Mouse (Mus musculus) midbrain, embryonic 14.5 days (tissue): ENCODE data around the gene Pwwp2b. TPM values are rescaled to one million over a fixed set of nuclear protein-coding genes. Genes with fewer than 3 reads are reported as not detected.

Experiments
- ATAC-seq: fragments of 200-750 bp; cut with Nextera tagmentation; 2 replicates; pipeline ENCODE4 v1.8.0; 2017; ENCODE audit warnings: moderate number of reproducible peaks, moderate library complexity; ENCODE audit not compliant: low FRiP score, low TSS enrichment
- DNase-seq: peaks from one replicate; pipeline ENCODE4 v3.0.0-alpha.2; 2015
- H3K27ac ChIP-seq: fragments of 300-500 bp; sonication (generic); replicated peaks from 2 replicates; pipeline ENCODE4 v1.5.1; 2014; ENCODE audit warnings: mild to moderate bottlenecking, low read depth, low read length, moderate library complexity
- H3K27me3 ChIP-seq: fragments of 300-500 bp; sonication (generic); 2 replicates; pipeline ENCODE4 v1.6.1; 2014; ENCODE audit warnings: low read length, control low read depth, mixed read lengths; ENCODE audit not compliant: control insufficient read depth, insufficient read depth
- H3K36me3 ChIP-seq: fragments of 300-500 bp; sonication (generic); 2 replicates; pipeline ENCODE4 v1.6.1; 2014; ENCODE audit warnings: low read length, control low read depth; ENCODE audit not compliant: control insufficient read depth, insufficient read depth
- H3K4me1 ChIP-seq: fragments of 300-500 bp; sonication (generic); 2 replicates; pipeline ENCODE4 v1.6.1; 2014; ENCODE audit warnings: mild to moderate bottlenecking, antibody characterized with exemption, low read length, control low read depth; ENCODE audit not compliant: control insufficient read depth, insufficient read depth
- H3K4me2 ChIP-seq: fragments of 300-500 bp; sonication (generic); 2 replicates; pipeline ENCODE4 v1.6.1; 2014; ENCODE audit warnings: mild to moderate bottlenecking, low read length, moderate library complexity
- H3K4me3 ChIP-seq: fragments of 300-500 bp; sonication (generic); replicated peaks from 2 replicates; pipeline ENCODE4 v1.5.1; 2014; ENCODE audit warnings: low read depth, low read length
- H3K9ac ChIP-seq: fragments of 300-500 bp; sonication (generic); replicated peaks from 2 replicates; pipeline ENCODE4 v1.6.1; 2014; ENCODE audit warnings: mild to moderate bottlenecking, low read length, moderate library complexity
- H3K9me3 ChIP-seq: fragments of 300-500 bp; sonication (generic); 2 replicates; pipeline ENCODE4 v1.6.1; 2016; ENCODE audit warnings: low read length, control low read depth, mixed read lengths; ENCODE audit not compliant: control insufficient read depth
- WGBS: fragments of 180-500 bp; shearing (Covaris S2); extraction: QIAGEN DNeasy Blood & Tissue Kit; methylation state at CpG from one replicate; pipeline ENCODE4 v1.1.7; 2014; 5-methylcytosine and 5-hydroxymethylcytosine counted together
- polyA plus RNA-seq: library from polyadenylated mRNA; unstranded; fragments of >200 nt; fragmentation: Nextera tagmentation; extraction: Ambion mirVana; gene quantifications from 2 replicates; pipeline ENCODE4 v1.2.1, GENCODE M21; 2014

Pwwp2b gene
- 3.5 and 4.1 TPM in 2 replicates for polyA plus RNA-seq

GRCm38 (mm10) chr7:139247881-139248614 is at the start of gene Pwwp2b:
Gene Pwwp2b (plus strand): TSS chr7:139248482.
- Histone ChIP-seq H3K4me3 (peak within 1 kb of the TSS; percentile 63), H3K4me1 (peaks cover 20% of the 10 kb centered on the region; the same call in 1 of the 2 replicates), H3K9ac (peak within 1 kb of the TSS; percentile 67), H3K36me3 (no peaks in the 10 kb centered on the region), H3K4me2 (peak within 1 kb of the TSS; percentile 97), H3K27ac (no peak within 1 kb of the TSS), H3K27me3 (peaks cover 26% of the 10 kb centered on the region; the same call in 1 of the 2 replicates), H3K9me3 (no peaks in the 10 kb centered on the region)
- DNase-seq, result peak; percentile 89
- ATAC-seq, result peak; percentile 75
- WGBS, result under 1% methylated on average over 53 of the region's 72 CpGs

GRCm38 (mm10) chr7:139200108-139200507 is 48.2 kb upstream of the Pwwp2b start:
- Histone ChIP-seq H3K4me2 (no peak overlapping the region), H3K9me3 (no peaks in the 10 kb centered on the region), H3K4me1 (no peaks in the 10 kb centered on the region), H3K36me3 (no peaks in the 10 kb centered on the region), H3K9ac (no peak overlapping the region), H3K27ac (no peak overlapping the region), H3K27me3 (no peaks in the 10 kb centered on the region), H3K4me3 (no peak overlapping the region)
- ATAC-seq (peak; percentile 43; the same call in 1 of the 2 replicates), DNase-seq (peak; percentile 91)
- 35% methylated on average over 7 of the region's 7 CpGs for WGBS

- no peak overlapping the region for H3K4me3 ChIP-seq
- H3K4me2 ChIP-seq, result no peak overlapping the region
- DNase-seq (no peak), ATAC-seq (no peak)
- 64% methylated on average over 6 of the region's 6 CpGs for WGBS
- no peak overlapping the region for H3K27ac ChIP-seq
- no peaks in the 10 kb centered on the region for H3K4me1 ChIP-seq
- H3K9ac ChIP-seq, result no peak overlapping the region
- no peaks in the 10 kb centered on the region for H3K27me3 ChIP-seq
- H3K9me3 ChIP-seq, result no peaks in the 10 kb centered on the region
- H3K36me3 ChIP-seq, result no peaks in the 10 kb centered on the region
Observed at GRCm38 (mm10) chr7:139201209-139201608, 47.1 kb upstream of the Pwwp2b start.

- H3K36me3 ChIP-seq, result no peaks in the 10 kb centered on the region
- no peak overlapping the region for H3K4me3 ChIP-seq
- H3K4me2 ChIP-seq, result no peak overlapping the region
- H3K4me1 ChIP-seq, result peaks cover 4% of the 10 kb centered on the region; the same call in 1 of the 2 replicates
- H3K27ac ChIP-seq, result no peak overlapping the region
- no peaks in the 10 kb centered on the region for H3K27me3 ChIP-seq
- H3K9me3 ChIP-seq, result no peaks in the 10 kb centered on the region
- no peak overlapping the region for H3K9ac ChIP-seq
- ATAC-seq (no peak), DNase-seq (peak; percentile 88)
- WGBS, result 34% methylated on average over 7 of the region's 7 CpGs
Observed at GRCm38 (mm10) chr7:139208023-139208772, 40.1 kb upstream of the Pwwp2b start.

- WGBS, result 90% methylated on average over 4 of the region's 4 CpGs
- no peak overlapping the region for H3K4me2 ChIP-seq
- H3K4me3 ChIP-seq, result no peak overlapping the region
- ATAC-seq (no peak), DNase-seq (no peak)
- no peak overlapping the region for H3K27ac ChIP-seq
- H3K4me1 ChIP-seq, result peaks cover 7% of the 10 kb centered on the region; the same call in 1 of the 2 replicates
- no peaks in the 10 kb centered on the region for H3K36me3 ChIP-seq
- no peaks in the 10 kb centered on the region for H3K27me3 ChIP-seq
- H3K9ac ChIP-seq, result no peak overlapping the region
- no peaks in the 10 kb centered on the region for H3K9me3 ChIP-seq
Observed at GRCm38 (mm10) chr7:139208773-139209095, 39.5 kb upstream of the Pwwp2b start.

- Histone ChIP-seq H3K9me3 (no peaks in the 10 kb centered on the region), H3K4me3 (no peak overlapping the region), H3K9ac (no peak overlapping the region), H3K36me3 (no peaks in the 10 kb centered on the region), H3K4me1 (peaks cover 7% of the 10 kb centered on the region; the same call in 1 of the 2 replicates), H3K4me2 (no peak overlapping the region), H3K27ac (no peak overlapping the region), H3K27me3 (no peaks in the 10 kb centered on the region)
- DNase-seq (no peak), ATAC-seq (no peak)
- 87% methylated on average over 6 of the region's 6 CpGs for WGBS
Observed at GRCm38 (mm10) chr7:139211761-139212160, 36.5 kb upstream of the Pwwp2b start.

GRCm38 (mm10) chr7:139212754-139213745 is 35.2 kb upstream of the Pwwp2b start, which contains the start of the genes Lrrc27 and Stk32c:
Gene Lrrc27 (plus strand): TSS chr7:139212988.
Gene Stk32c (minus strand): TSS chr7:139213307.
- H3K4me2 ChIP-seq, result peak within 1 kb of the TSS; percentile 56
- WGBS, result 2% methylated on average over 53 of the region's 53 CpGs
- peak; percentile 99 for DNase-seq

GRCm38 (mm10) chr7:139213751-139214150 is 34.5 kb upstream of the Pwwp2b start:
- H3K9me3 ChIP-seq, result no peaks in the 10 kb centered on the region
- peaks cover 7% of the 10 kb centered on the region; the same call in 1 of the 2 replicates for H3K4me1 ChIP-seq
- ATAC-seq (peak; percentile 15), DNase-seq (peak; percentile 12)
- H3K36me3 ChIP-seq, result no peaks in the 10 kb centered on the region
- 74% methylated on average over 3 of the region's 3 CpGs for WGBS
- peak overlapping the region; percentile 72; the same call in 1 of the 2 replicates for H3K9ac ChIP-seq
- peak overlapping the region; percentile 48 for H3K4me3 ChIP-seq
- H3K27ac ChIP-seq, result peak overlapping the region; percentile 83; the same call in 1 of the 2 replicates
- peak overlapping the region; percentile 56 for H3K4me2 ChIP-seq
- no peaks in the 10 kb centered on the region for H3K27me3 ChIP-seq

More at GRCm38 (mm10) chr7:139212754-139213745, 35.2 kb upstream of the Pwwp2b start, which contains the start of the genes Lrrc27 and Stk32c:
- H3K27me3 ChIP-seq, result no peaks in the 10 kb centered on the region
- no peaks in the 10 kb centered on the region for H3K9me3 ChIP-seq
- peaks cover 7% of the 10 kb centered on the region; the same call in 1 of the 2 replicates for H3K4me1 ChIP-seq
- H3K4me3 ChIP-seq, result peak within 1 kb of the TSS; percentile 48
- ATAC-seq, result peak; percentile 98
- no peaks in the 10 kb centered on the region for H3K36me3 ChIP-seq
- H3K9ac ChIP-seq, result peak within 1 kb of the TSS; percentile 72
- peak within 1 kb of the TSS; percentile 83 for H3K27ac ChIP-seq
